Mouse (Mus musculus): Measurements from ENCODE around the gene Ndufs3. TPM values are rescaled to one million over a fixed set of nuclear protein-coding genes. Genes with fewer than 3 reads are reported as not detected.
A peak's percentile ranks its signal among the peaks of the same experiment; 100 is the strongest.

Gene Ndufs3
- polyA plus RNA-seq, 2 experiments = 79.0 to 138 TPM

- peak overlapping the region; percentile 45 to 80 for H3K4me3 ChIP-seq (ENCODE audit: insufficient read depth in 1 of 2, low read depth in 2 of 2, low read length in 2 of 2)
- 5% methylated on average over 109 of the region's 133 CpGs for WGBS (ENCODE audit: insufficient replicate concordance)
- no peaks in the 10 kb centered on the region; the same call in 1 of the 2 replicates for H3K36me3 ChIP-seq (replicated peaks; ENCODE audit: control insufficient read depth, insufficient read depth, low read depth)
- DNase-seq (ENCODE audit: low read depth in 3 of 3, low spot score in 3 of 3) = peak in 2 of 3 experiments; percentile 38 to 43
- peak overlapping the region; percentile 96 for H3K4me2 ChIP-seq (ENCODE audit: low read depth)
- H3K27ac ChIP-seq = peak overlapping the region; percentile 53
- peak overlapping the region; percentile 73 for H3K9ac ChIP-seq (replicated peaks)
- TF ChIP-seq CTCF (IDR thresholded peaks at IDR 0.05; ENCODE audit: low read depth) = no peak
- no peak for TF ChIP-seq EP300 (IDR thresholded peaks at IDR 0.05; ENCODE audit: low read depth)
- no peaks in the 10 kb centered on the region for H3K9me3 ChIP-seq (ENCODE audit: control insufficient read depth, low read length)
- H3K27me3 ChIP-seq (ENCODE audit: control insufficient read depth, insufficient read depth, low read length) = peaks cover 54% of the 10 kb centered on the region
- peaks cover 31 to 35% of the 10 kb centered on the region in 2 experiments for H3K4me1 ChIP-seq (replicated peaks; ENCODE audit: control insufficient read depth in 2 of 2, insufficient read depth in 2 of 2, low read length in 1 of 2)
- peak; percentile 66 for ATAC-seq (ENCODE audit: insufficient read depth)
Observed at GRCm38 (mm10) chr2:90889550-90890548, 14.8 kb downstream of the Ndufs3 start.

GRCm38 (mm10) chr2:90887627-90888026, 17.0 kb downstream of the Ndufs3 start:
- no peaks in the 10 kb centered on the region for H3K36me3 ChIP-seq (replicated peaks; ENCODE audit: control insufficient read depth, insufficient read depth, low read depth)
- peaks cover 12 to 13% of the 10 kb centered on the region in 2 experiments for H3K4me1 ChIP-seq (replicated peaks; ENCODE audit: control insufficient read depth in 2 of 2, insufficient read depth in 2 of 2, low read length in 1 of 2)
- no peak overlapping the region for H3K4me2 ChIP-seq (ENCODE audit: low read depth)
- no peak overlapping the region for H3K27ac ChIP-seq
- H3K4me3 ChIP-seq (ENCODE audit: insufficient read depth in 1 of 2, low read depth in 2 of 2, low read length in 2 of 2) = no peak overlapping the region
- ATAC-seq (ENCODE audit: insufficient read depth) (no peak), DNase-seq (ENCODE audit: low read depth in 3 of 3, low spot score in 3 of 3) (no peak)
- H3K9me3 ChIP-seq (ENCODE audit: control insufficient read depth, low read length) = no peaks in the 10 kb centered on the region
- H3K9ac ChIP-seq (replicated peaks) = no peak overlapping the region
- 60% methylated on average over 5 of the region's 5 CpGs for WGBS (ENCODE audit: insufficient replicate concordance)
- TF ChIP-seq EP300 (IDR thresholded peaks at IDR 0.05; ENCODE audit: low read depth) (no peak), CTCF (IDR thresholded peaks at IDR 0.05; ENCODE audit: low read depth) (no peak)
- peaks cover 66% of the 10 kb centered on the region for H3K27me3 ChIP-seq (ENCODE audit: control insufficient read depth, insufficient read depth, low read length)

- Histone ChIP-seq H3K9ac (replicated peaks) (no peak overlapping the region), H3K27ac (no peak overlapping the region), H3K4me3 (ENCODE audit: insufficient read depth in 1 of 2, low read depth in 2 of 2, low read length in 2 of 2) (no peak overlapping the region), H3K4me2 (ENCODE audit: low read depth) (no peak overlapping the region), H3K9me3 (ENCODE audit: control insufficient read depth, low read length) (no peaks in the 10 kb centered on the region), H3K36me3 (replicated peaks; ENCODE audit: control insufficient read depth, insufficient read depth, low read depth) (no peaks in the 10 kb centered on the region), H3K27me3 (ENCODE audit: control insufficient read depth, insufficient read depth, low read length) (peaks cover 66% of the 10 kb centered on the region), H3K4me1 (replicated peaks; ENCODE audit: control insufficient read depth in 2 of 2, insufficient read depth in 2 of 2, low read length in 1 of 2) (peaks cover 4 to 6% of the 10 kb centered on the region in 2 experiments; a peak in 3 of 4 replicates)
- ATAC-seq (ENCODE audit: insufficient read depth) = no peak
- no peak for TF ChIP-seq CTCF (IDR thresholded peaks at IDR 0.05; ENCODE audit: low read depth)
- no peak for TF ChIP-seq EP300 (IDR thresholded peaks at IDR 0.05; ENCODE audit: low read depth)
- no peak for DNase-seq (ENCODE audit: low read depth in 3 of 3, low spot score in 3 of 3)
- whole genome bisulfite sequencing (ENCODE audit: insufficient replicate concordance) = 38% methylated on average over 6 of the region's 6 CpGs
Observed at GRCm38 (mm10) chr2:90886436-90886835, 18.2 kb downstream of the Ndufs3 start.

- ATAC-seq (ENCODE audit: insufficient read depth) (no peak), DNase-seq (ENCODE audit: low read depth in 3 of 3, low spot score in 3 of 3) (no peak)
- Histone ChIP-seq H3K4me1 (replicated peaks; ENCODE audit: control insufficient read depth in 2 of 2, insufficient read depth in 2 of 2, low read length in 1 of 2) (peaks cover 4 to 6% of the 10 kb centered on the region in 2 experiments; a peak in 3 of 4 replicates), H3K36me3 (replicated peaks; ENCODE audit: control insufficient read depth, insufficient read depth, low read depth) (no peaks in the 10 kb centered on the region), H3K4me2 (ENCODE audit: low read depth) (peak within 1 kb of the TSS; percentile 34), H3K4me3 (ENCODE audit: insufficient read depth in 1 of 2, low read depth in 2 of 2, low read length in 2 of 2) (peak within 1 kb of the TSS in 1 of 2 experiments; percentile 25; a peak in 1 of 4 replicates), H3K27me3 (ENCODE audit: control insufficient read depth, insufficient read depth, low read length) (peaks cover 66% of the 10 kb centered on the region), H3K9me3 (ENCODE audit: control insufficient read depth, low read length) (no peaks in the 10 kb centered on the region), H3K9ac (replicated peaks) (no peak within 1 kb of the TSS), H3K27ac (no peak within 1 kb of the TSS)
- TF ChIP-seq EP300 (IDR thresholded peaks at IDR 0.05; ENCODE audit: low read depth) = no peak
- TF ChIP-seq CTCF (IDR thresholded peaks at IDR 0.05; ENCODE audit: low read depth) = no peak
- WGBS (ENCODE audit: insufficient replicate concordance) = 2% methylated on average over 45 of the region's 45 CpGs
Observed at GRCm38 (mm10) chr2:90885218-90886041, 19.2 kb downstream of the Ndufs3 start, which contains the start of gene C1qtnf4. C1qtnf4 (plus strand) TSS chr2:90885860.

All from liver, embryonic 14.5 days (tissue).